Mouse (Mus musculus) CD4-positive naive resting alpha-beta T cell, adult 76 days (primary cell): ENCODE data around the gene Sstr2. TPM values are rescaled to one million over a fixed set of nuclear protein-coding genes. Genes with fewer than 3 reads are reported as not detected.

Source experiments
- total RNA-seq: library from RNA; stranded (reverse); gene quantifications from one replicate; pipeline ENCODE4 v1.2.4, GENCODE M21; 2023

Sstr2 gene
- total RNA-seq = not detected

DNA sequence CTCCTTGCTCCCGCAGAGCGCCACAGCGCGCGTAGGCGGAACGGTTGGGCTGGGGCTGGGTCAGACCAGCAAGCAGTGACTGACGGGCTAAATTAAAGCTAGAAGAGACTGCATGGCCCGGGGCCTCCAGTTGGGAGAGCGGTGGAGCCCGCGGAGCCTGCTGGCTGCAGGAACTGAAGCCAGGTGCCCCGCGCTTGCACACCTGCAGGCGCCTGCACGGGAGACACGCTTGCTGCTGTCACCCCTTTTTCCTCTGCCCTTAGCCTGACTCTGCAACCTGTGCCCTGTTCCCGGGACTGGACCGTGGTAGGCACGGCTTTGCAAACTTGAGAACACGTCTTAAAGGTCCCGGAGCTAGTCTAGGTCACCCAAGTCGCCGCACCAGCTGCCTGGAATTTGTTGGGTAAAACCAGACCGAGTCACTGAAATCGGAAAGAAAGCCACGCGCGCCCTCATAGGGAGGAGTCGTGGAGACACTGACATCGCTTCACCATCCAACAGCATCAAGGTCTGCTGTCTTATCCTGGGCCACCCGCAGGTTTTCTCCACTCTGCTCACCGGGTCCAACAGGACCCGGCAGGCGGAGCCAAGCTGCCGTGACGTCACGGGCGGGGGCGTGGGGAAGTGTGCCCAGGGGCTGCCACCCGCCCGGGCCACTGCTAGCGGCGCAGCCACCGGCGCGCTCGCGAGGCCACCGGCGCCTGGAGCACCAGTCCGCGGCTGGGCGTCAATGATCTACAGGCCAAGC lies at the start of gene Sstr2:
TSS of gene Sstr2 (plus strand) at position 671 of the 748 bp plus-strand sequence.

DNA sequence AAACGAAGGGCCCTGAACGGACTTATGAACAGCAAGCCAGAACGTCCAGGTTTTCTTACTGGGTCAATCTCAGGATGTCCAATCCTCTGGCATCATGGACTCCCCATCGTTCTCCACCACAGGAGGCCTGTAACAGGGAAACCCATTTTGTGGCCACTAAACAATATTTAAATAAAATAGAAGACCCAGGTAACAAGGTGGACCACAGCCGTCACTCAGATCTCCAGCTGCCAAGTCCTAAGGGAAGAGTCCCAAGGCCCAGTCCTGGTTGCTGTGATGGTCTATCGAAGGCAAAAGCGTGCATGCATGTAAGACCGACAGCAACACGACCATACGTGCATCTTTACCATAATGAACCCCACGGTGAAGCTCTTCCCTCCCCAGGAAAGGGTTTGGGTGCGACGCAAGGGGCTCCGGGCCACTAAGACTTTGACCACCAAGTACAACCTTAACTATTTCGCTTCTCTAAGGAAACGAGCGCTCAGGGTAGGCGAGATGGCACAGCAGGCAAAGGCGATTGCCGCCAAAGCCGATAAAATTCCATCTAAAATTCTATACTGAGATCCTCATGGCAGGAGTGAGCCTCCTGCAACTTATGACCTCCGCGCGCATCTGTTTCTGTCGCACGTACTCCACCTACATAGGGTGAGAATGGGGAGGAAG lies 29.7 kb downstream of the Sstr2 start, which contains the start of gene Cog1:
TSS of gene Cog1 (plus strand) at position 480 of the 663 bp plus-strand sequence.

GRCm38 (mm10) chr11:113649353-113650210 lies 30.4 kb downstream of the Sstr2 start, which contains the start of gene Slc39a11:
TSS of gene Slc39a11 (minus strand) at chr11:113650079.

Other genes with a start within 250 kb of the Sstr2 start
- gene Cog1, start 29.8 kb downstream of the Sstr2 start, total RNA-seq = 38.9 TPM
- 20.5 TPM for gene Slc39a11, start 30.7 kb downstream of the Sstr2 start, total RNA-seq
- gene Fam104a, start 64.8 kb downstream of the Sstr2 start, total RNA-seq = 23.3 TPM
- gene D11Wsu47e, start 65.1 kb downstream of the Sstr2 start, total RNA-seq = 8.2 TPM
- gene Cpsf4l, start 90.7 kb downstream of the Sstr2 start, total RNA-seq = 0.50 TPM
- gene Cdc42ep4, start 132.5 kb downstream of the Sstr2 start, total RNA-seq = 4.5 TPM